Mouse (Mus musculus) megakaryocyte, embryonic 14.5 days (primary cell): Measurements from ENCODE around the gene Ssbp3. TPM values are rescaled to one million over a fixed set of nuclear protein-coding genes. Genes with fewer than 3 reads are reported as not detected.

ENCODE experiments used
- H3K27me3 ChIP-seq: replicated peaks from 2 replicates; pipeline ENCODE3; 2012; ENCODE audit warnings: inconsistent platforms
- H3K36me3 ChIP-seq: replicated peaks from 2 replicates; pipeline ENCODE3; 2012; ENCODE audit warnings: low read length, inconsistent platforms, mixed read lengths
- H3K4me1 ChIP-seq: 2 replicates; pipeline ENCODE4 v1.6.1; 2012; ENCODE audit warnings: inconsistent platforms
- H3K4me3 ChIP-seq: replicated peaks from 2 replicates; pipeline ENCODE3; 2012; ENCODE audit warnings: moderate library complexity, mild to moderate bottlenecking, inconsistent platforms
- H3K9me3 ChIP-seq: 2 replicates; pipeline ENCODE4 v1.6.1; 2012; ENCODE audit warnings: inconsistent platforms
- FLI1 ChIP-seq: IDR thresholded peaks from 2 replicates; pipeline ENCODE4 v1.6.1; 2012; ENCODE audit warnings: low read length, inconsistent platforms, mixed read lengths
- GATA1 ChIP-seq: IDR thresholded peaks from 3 replicates; pipeline ENCODE4 v1.6.1; 2012; ENCODE audit warnings: mixed read lengths, low read length, inconsistent platforms, borderline replicate concordance
- polyA plus RNA-seq: library from polyadenylated mRNA; stranded (reverse); fragments of >175 nt; gene quantifications from 2 replicates; pipeline ENCODE4 v1.2.3, GENCODE M21; 2012; ENCODE audit warnings: low replicate concordance; ENCODE audit not compliant: insufficient read depth

Gene Ssbp3
- polyA plus RNA-seq, 1 experiment: 179 TPM

DNA sequence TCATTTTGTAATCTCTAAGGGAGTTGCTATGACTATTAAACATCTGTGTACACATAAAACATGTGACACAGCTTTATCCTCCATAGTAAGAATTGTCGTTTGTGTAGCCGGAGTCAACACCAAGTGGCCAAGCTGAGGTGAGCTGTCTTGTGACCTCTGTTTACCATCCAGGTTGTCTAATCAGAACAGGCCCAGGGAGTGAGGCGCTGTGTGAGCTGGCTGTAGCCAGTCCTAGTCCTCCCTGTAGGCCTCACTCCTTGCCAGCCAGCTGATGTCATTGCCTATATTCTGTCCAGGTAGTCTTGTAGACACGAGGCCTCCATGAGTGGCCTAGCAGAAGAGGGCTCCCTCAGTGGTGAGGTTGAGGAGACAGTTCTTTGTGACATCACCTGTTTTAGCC is 125.2 kb downstream of the Ssbp3 start:
- peaks cover 16% of the 10 kb centered on the region for H3K4me1 ChIP-seq
- H3K27me3 ChIP-seq: peaks cover 2% of the 10 kb centered on the region
- H3K36me3 ChIP-seq: peaks cover 95% of the 10 kb centered on the region
- H3K4me3 ChIP-seq: no peak overlapping the region
- TF ChIP-seq GATA1 (no peak), FLI1 (no peak)
- H3K9me3 ChIP-seq: no peaks in the 10 kb centered on the region

DNA sequence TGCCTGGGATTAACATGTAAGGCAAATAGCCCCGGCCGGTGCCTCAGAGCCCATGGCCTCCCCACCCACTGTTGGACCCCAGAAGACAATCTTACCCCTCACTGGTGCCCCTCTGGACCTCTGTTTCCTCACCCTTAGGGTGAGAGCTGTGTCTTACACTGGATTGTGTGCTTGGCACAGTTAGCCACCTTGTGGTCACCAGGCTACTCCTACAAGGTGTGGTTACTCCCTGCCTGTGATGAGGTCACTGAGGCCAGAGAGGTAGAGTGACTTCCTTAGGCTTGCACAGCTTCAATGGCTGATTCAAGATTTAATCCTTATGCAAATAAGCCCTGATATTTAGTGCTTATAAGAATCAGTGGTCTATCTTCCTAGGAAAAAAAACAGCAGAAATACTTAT is 126.5 kb downstream of the Ssbp3 start:
- H3K9me3 ChIP-seq: no peaks in the 10 kb centered on the region
- H3K4me3 ChIP-seq: no peak overlapping the region
- TF ChIP-seq GATA1 (no peak), FLI1 (no peak)
- H3K27me3 ChIP-seq: peaks cover 2% of the 10 kb centered on the region
- peaks cover 15% of the 10 kb centered on the region for H3K4me1 ChIP-seq
- peaks cover 95% of the 10 kb centered on the region for H3K36me3 ChIP-seq

DNA sequence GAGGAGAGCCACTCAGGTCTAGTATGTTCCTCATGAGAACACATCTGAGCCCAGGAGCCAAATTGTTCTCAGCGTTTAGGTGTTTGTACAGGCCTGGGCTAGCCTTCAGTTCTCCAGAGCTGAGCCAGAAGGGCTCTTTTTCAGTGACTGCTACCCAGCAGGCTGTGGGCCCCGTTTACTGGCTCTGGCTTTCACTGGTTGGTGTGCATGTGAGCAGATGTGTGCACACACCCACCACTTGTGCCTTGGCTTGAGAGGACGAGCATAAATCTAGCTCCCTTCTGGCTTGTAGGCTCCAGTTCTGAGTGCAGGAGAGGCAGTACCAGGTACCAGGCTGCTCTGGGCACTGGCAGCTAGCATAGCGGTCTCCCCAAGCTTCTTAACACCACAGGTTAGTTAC is 127.8 kb downstream of the Ssbp3 start:
- no peaks in the 10 kb centered on the region for H3K9me3 ChIP-seq
- peaks cover 89% of the 10 kb centered on the region for H3K36me3 ChIP-seq
- TF ChIP-seq FLI1 (no peak), GATA1 (no peak)

DNA sequence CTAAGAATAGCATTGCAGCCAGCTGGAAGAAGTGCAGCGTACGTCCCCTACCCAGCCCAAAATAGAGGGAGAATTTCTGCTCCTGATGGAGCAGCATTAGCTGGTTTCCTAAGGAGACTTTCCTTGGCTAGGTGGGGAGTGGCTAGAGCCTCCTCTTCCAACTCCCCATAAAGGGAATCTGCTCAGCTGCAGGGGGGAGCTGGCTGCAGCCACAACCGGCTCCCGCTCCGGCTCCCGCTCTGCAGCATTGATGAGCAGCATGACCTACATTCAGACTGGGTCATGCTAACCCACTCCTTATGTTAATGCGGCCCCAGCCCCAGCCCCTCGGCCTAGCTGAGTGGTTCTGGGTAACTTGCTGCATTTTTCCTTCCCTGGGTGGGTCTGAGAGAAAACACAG is 128.8 kb downstream of the Ssbp3 start:
- Histone ChIP-seq H3K36me3 (peaks cover 89% of the 10 kb centered on the region), H3K9me3 (no peaks in the 10 kb centered on the region), H3K4me1 (peaks cover 19% of the 10 kb centered on the region), H3K4me3 (no peak overlapping the region), H3K27me3 (peaks cover 2% of the 10 kb centered on the region)
- TF ChIP-seq GATA1: no peak
- no peak for TF ChIP-seq FLI1

More for the DNA sequence above, 127.8 kb downstream of the Ssbp3 start:
- Histone ChIP-seq H3K4me3 (no peak overlapping the region), H3K27me3 (peaks cover 2% of the 10 kb centered on the region), H3K4me1 (peaks cover 19% of the 10 kb centered on the region)

DNA sequence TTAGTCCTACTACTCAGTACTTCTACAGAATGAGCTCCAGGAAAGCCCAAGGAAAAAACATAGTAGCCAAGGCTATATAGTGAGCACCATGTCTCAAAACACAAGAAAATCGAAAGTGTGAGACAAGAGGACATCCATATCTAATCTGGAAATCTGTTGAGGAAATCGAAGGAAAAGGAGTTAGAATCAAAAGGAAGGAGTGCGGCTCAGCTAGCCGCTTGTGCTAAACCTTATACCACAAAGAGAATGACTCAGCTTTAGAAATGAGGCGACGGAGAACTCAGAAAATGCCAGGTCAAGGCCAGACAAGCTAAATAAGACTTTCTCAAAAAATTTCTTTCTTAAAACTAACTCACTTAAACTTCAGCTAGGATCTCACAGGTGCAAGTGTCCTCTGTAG is 131.8 kb downstream of the Ssbp3 start:
- peaks cover 89% of the 10 kb centered on the region for H3K36me3 ChIP-seq

DNA sequence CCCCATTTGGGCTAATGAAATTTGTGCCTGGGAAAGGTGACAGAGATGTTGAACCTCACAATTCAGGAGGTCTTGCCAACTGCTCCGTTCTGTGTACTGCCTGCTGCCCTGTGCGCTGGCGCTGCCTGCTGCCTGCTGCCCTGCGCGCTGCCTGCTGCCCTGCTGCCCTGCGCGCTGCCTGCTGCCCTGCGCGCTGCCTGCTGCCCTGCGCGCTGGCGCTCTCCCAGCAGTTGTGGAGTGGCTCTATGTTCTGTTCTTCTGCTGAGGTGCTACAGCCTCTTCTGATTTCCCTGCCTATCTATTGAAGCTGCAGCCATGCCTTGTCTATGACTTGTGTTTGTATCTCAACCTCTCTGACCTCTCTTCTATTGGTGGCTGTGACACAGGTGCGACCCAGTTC is 134.7 kb downstream of the Ssbp3 start:
- Histone ChIP-seq H3K4me3 (no peak overlapping the region), H3K9me3 (no peaks in the 10 kb centered on the region), H3K36me3 (peaks cover 83% of the 10 kb centered on the region), H3K27me3 (peaks cover 5% of the 10 kb centered on the region), H3K4me1 (peaks cover 19% of the 10 kb centered on the region)
- TF ChIP-seq GATA1 (no peak), FLI1 (no peak)

More for the DNA sequence above, 131.8 kb downstream of the Ssbp3 start:
- Histone ChIP-seq H3K4me1 (peaks cover 19% of the 10 kb centered on the region), H3K27me3 (peaks cover 5% of the 10 kb centered on the region), H3K4me3 (no peak overlapping the region), H3K9me3 (no peaks in the 10 kb centered on the region)
- TF ChIP-seq FLI1 (no peak), GATA1 (no peak)

DNA sequence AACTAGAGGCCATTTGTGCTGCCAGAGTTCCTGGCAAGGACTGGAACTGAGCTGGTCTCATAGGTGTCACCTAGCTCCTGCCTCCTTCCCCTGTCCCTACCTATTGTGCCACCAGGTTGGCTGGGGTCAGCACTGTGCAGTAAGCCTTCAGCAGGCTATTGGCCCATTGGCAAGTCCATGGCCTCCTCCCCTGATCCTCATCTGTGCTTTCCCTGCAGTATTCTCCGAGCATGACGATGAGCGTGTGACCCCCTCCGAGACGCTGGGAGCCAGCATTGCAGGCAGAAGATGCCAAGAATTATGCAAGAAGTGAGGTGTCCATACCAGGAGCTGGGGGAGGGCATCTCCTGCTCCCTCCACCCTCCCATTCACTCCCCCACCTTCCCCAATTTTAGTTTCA is 137.3 kb downstream of the Ssbp3 start:
- TF ChIP-seq FLI1: no peak
- no peak for TF ChIP-seq GATA1
- peaks cover 63% of the 10 kb centered on the region for H3K36me3 ChIP-seq
- H3K9me3 ChIP-seq: no peaks in the 10 kb centered on the region
- peaks cover 23% of the 10 kb centered on the region for H3K27me3 ChIP-seq
- H3K4me3 ChIP-seq: no peak overlapping the region
- H3K4me1 ChIP-seq: no peaks in the 10 kb centered on the region

DNA sequence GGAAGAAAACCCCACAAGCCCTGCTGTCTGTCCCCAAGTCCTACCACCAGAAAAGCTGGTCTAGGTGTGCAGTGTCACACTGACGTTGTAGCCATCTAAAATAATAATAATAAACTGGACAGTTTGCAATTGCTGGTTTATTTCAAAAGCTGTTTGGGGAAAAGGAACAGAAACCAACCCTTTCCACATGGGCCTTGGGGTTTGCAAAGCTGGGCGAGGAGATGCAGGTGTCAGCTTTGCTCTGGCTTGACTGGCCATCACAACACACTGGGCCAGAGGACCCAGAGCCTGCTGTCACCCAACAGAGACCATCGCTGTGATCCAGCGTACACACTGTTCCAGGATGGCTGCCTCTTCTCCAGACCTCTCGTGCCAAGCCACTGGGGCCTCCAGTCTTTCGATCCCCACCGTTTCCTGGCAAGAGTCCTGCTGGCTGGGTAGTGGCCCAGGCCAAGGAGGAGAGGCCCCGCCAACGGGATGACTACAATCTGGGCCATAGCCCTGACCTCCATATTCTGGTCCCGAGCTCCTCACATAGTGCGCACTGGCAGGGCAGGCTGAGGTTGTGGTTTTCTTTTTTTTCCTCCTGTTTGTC is 138.2 kb downstream of the Ssbp3 start:
- Histone ChIP-seq H3K4me3 (no peak overlapping the region), H3K27me3 (peaks cover 31% of the 10 kb centered on the region), H3K36me3 (peaks cover 58% of the 10 kb centered on the region), H3K4me1 (no peaks in the 10 kb centered on the region), H3K9me3 (no peaks in the 10 kb centered on the region)
- TF ChIP-seq GATA1 (no peak), FLI1 (no peak)

DNA sequence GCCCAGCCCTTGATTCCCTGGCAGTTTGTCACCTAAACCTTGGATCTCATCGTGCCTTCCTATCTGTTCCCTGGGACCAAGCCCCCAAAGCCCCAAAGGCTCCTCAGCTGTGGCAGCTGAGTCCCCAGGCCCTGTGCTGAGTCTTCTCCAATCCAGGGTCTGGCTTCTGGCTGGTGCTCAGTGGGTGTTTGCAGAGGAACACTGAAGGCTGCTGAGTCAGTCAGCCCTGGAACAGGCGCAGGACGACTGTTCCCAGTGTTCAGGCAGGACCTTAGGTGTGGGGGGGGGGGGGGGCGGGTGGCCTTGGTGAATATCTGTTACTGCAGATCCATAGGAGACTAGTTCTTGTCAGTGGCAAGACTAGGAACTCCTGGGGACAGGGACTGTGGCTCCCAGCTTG is 141.4 kb downstream of the Ssbp3 start:
- Histone ChIP-seq H3K4me1 (peaks cover 7% of the 10 kb centered on the region), H3K4me3 (no peak overlapping the region), H3K36me3 (peaks cover 50% of the 10 kb centered on the region), H3K9me3 (no peaks in the 10 kb centered on the region), H3K27me3 (peaks cover 43% of the 10 kb centered on the region)
- no peak for TF ChIP-seq GATA1
- no peak for TF ChIP-seq FLI1

DNA sequence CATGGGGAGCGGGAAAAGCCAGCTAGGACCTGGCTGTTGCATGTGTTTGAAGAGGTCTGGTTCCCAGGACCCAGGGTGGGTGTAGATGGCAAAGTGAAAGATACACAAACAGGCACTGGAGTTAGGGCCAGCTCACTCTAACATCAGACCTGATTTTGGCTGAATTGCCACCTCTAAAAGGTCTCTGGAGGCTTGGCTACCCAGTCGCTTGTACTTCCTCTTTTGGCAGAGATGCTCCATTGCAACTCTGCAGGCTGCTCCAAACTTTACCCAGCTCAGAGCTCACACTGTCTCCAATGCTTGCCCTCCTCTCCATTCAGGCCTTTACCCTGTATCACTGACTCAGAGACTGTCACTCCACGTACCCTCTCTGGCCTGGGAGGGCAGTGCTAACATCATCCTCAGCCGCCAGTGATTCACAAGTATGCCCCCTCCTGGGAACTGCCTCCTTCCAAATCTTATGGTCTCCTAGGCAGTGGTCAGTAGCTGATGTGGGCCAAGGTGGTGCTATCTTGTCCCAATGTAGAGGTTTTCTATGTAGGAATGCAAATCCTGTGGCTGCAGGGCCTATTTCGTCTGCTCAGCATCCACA is 142.6 kb downstream of the Ssbp3 start:
- Histone ChIP-seq H3K4me1 (peaks cover 7% of the 10 kb centered on the region), H3K9me3 (no peaks in the 10 kb centered on the region), H3K36me3 (peaks cover 50% of the 10 kb centered on the region), H3K27me3 (peaks cover 54% of the 10 kb centered on the region), H3K4me3 (no peak overlapping the region)
- no peak for TF ChIP-seq GATA1
- TF ChIP-seq FLI1: no peak

DNA sequence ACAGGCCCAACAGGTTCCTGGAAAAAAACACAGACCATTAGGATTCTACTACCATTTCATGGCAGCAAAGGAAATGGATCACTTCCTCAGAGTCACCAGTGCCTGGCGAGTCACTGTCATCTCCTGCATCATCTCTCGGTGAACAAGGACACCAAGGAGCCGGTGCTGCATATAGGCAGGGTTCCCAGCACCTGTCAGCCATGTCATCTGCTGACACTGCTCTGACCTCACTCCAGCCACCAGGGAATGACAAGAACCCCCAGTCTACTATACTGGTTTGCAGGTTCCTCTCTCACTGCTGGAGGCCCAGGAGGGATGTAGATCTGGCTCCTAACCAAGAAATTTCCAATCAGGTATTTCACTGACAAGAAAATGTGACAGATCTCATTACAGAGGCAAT is 145.6 kb downstream of the Ssbp3 start:
- H3K4me3 ChIP-seq: no peak overlapping the region
- peaks cover 65% of the 10 kb centered on the region for H3K36me3 ChIP-seq
- H3K4me1 ChIP-seq: peaks cover 12% of the 10 kb centered on the region
- H3K9me3 ChIP-seq: no peaks in the 10 kb centered on the region
- H3K27me3 ChIP-seq: peaks cover 61% of the 10 kb centered on the region
- no peak for TF ChIP-seq GATA1
- no peak for TF ChIP-seq FLI1
